Mouse (Mus musculus) cerebellum, postnatal 4 days (tissue): ENCODE data around the gene Cldn34c4.

Experiments used
- DNase-seq, 2 experiments: peaks; one replicate each; pipeline ENCODE4 v3.0.0; 2022; ENCODE audit warnings: low spot score in 2 of 2, mixed read lengths in 1 of 2

The Cldn34c4 gene

GRCm38 (mm10) chrX:127736454-127736853 is at the start of gene Cldn34c4:
Gene Cldn34c4, minus strand, starts transcription at chrX:127736554.
- no peak for DNase-seq

GRCm38 (mm10) chrX:127747062-127747461 is 10.7 kb upstream of the Cldn34c4 start:
- DNase-seq = no peak
